Mouse (Mus musculus) cerebellum, adult (tissue): ENCODE measurements around the gene Bbc3.
"Not testable (repeated sequence)": the region's sequence is repeated elsewhere in the genome, so short reads cannot be mapped to it uniquely, and the experiment has no call there.

Experiments
- ATAC-seq: cut with Nextera tagmentation; 2 replicates; pipeline ENCODE4 v1.9.2; 2017; ENCODE audit warnings: mild to moderate bottlenecking, moderate library complexity, mixed read lengths; ENCODE audit not compliant: insufficient number of reproducible peaks, low FRiP score, low TSS enrichment

Bbc3 gene

GRCm38 (mm10) chr7:16287791-16288190 is 20.4 kb upstream of the Bbc3 start:
- no peak for ATAC-seq

GRCm38 (mm10) chr7:16294346-16294745 is 13.8 kb upstream of the Bbc3 start:
- no peak for ATAC-seq

DNA sequence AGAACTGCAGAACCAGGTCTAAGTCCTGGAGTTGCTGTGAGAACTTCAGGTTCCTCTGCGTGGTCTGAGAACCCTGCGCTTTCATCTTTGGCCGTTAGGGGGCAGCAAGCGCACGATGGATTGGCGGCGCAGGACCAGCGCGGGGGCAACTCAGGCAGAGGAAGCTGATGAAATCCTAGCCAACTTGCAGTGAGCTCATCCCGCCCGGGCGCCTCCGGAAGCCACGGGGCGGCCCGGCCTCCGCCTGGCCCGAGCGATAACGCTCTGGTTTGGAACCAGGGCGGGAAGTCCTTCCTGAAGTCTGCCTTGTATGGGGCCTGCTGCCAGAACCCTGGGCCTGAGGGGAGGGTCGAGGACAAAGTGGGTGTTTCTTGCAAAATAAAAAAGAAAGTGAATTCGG is 13.4 kb upstream of the Bbc3 start:
- peak; percentile 77 for ATAC-seq

DNA sequence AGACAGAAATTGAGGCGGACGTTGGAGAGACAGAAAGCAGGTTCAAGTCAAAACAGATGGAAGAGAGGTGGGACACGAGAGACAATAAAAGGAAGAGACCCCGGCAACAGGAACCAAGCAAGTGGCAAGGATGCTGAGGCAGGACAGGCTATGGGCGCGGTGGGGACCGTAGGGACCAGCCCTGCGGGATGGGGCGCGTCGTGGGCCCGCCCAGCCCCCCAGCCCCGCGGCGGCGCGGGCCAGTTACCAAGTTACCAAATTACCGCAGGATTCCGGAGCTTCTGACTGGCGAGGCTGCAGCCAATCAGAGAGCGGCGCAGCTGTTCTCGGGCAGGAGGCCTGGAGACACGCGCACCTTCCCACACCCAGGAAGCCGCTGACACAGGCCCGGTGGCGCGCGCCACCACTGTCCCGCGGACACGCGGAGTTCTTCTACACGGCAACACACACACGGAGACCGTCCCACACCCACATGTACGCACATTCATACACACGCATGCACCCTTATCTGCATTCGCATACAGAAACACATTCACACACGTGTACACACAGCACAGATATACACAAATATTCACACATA is 12.8 kb upstream of the Bbc3 start:
- ATAC-seq: peak; percentile 64; the same call in 1 of the 2 replicates

DNA sequence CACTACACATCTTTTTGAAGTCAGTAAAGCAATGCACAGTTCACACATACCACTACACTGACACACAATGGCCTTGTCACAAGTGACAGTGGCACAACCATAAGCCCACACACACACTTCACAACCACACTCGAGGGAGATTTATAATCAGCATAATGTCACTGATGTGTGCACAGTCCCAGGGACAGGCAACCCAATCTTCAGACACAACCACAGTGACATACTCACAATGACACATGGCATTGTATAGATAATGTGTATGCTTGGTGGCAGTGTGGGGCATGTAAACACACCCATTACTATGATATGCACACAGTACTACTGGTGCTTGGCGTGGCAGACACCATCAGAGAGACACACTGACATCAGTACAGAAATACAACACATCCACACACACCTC is 12.0 kb upstream of the Bbc3 start:
- ATAC-seq: no peak

- 0 out of 2 replicates have a peak, but pooled peaks have one; percentile 16 for ATAC-seq
These were observed 11.3 kb upstream of the Bbc3 start for GRCm38 (mm10) chr7:16296766-16297390.

- ATAC-seq: no peak
These were observed 10.6 kb upstream of the Bbc3 start for GRCm38 (mm10) chr7:16297616-16298015.

- ATAC-seq: no peak
These were observed 9.3 kb upstream of the Bbc3 start for GRCm38 (mm10) chr7:16298927-16299326.

GRCm38 (mm10) chr7:16299419-16300035 is 8.7 kb upstream of the Bbc3 start:
- peak; percentile 90 for ATAC-seq

GRCm38 (mm10) chr7:16307141-16307540 is 1.1 kb upstream of the Bbc3 start:
- not testable (repeated sequence) for ATAC-seq

GRCm38 (mm10) chr7:16308555-16309317 is 543 bp downstream of the Bbc3 start:
- ATAC-seq: no peak

- ATAC-seq: 0 out of 2 replicates have a peak, but pooled peaks have one; percentile 9
These were observed 1.3 kb downstream of the Bbc3 start for GRCm38 (mm10) chr7:16309318-16310019.

GRCm38 (mm10) chr7:16310020-16310520 is 1.9 kb downstream of the Bbc3 start:
- ATAC-seq: peak; percentile 18

- no peak for ATAC-seq
These were observed 2.6 kb downstream of the Bbc3 start for GRCm38 (mm10) chr7:16310521-16311452.

GRCm38 (mm10) chr7:16311453-16312004 is 3.3 kb downstream of the Bbc3 start:
- no peak for ATAC-seq

DNA sequence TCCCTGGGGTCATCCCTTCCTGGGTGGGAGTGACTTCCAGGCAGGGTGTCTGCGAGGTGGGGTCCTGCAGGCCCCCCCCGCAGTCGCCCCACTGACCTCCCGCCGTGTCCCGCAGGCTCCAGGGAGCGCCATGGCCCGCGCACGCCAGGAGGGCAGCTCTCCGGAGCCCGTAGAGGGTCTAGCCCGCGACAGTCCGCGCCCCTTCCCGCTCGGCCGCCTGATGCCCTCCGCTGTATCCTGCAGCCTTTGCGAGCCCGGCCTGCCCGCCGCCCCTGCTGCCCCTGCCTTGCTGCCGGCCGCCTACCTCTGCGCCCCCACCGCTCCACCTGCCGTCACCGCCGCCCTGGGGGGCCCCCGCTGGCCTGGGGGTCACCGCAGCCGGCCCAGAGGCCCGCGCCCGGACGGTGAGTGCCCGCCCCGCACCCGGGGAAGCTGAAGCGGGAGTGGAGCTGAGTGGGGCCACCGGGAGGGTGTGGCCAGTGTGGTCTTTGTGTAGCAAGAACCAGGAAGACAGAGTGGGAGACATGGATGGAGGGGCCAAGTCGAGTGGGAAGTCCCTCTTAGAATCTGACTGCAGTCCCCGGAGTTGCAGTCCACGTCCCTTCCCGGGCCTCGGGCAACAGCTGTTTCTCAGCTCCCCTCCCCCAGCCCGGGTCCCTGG is 3.9 kb downstream of the Bbc3 start:
- ATAC-seq: no peak

DNA sequence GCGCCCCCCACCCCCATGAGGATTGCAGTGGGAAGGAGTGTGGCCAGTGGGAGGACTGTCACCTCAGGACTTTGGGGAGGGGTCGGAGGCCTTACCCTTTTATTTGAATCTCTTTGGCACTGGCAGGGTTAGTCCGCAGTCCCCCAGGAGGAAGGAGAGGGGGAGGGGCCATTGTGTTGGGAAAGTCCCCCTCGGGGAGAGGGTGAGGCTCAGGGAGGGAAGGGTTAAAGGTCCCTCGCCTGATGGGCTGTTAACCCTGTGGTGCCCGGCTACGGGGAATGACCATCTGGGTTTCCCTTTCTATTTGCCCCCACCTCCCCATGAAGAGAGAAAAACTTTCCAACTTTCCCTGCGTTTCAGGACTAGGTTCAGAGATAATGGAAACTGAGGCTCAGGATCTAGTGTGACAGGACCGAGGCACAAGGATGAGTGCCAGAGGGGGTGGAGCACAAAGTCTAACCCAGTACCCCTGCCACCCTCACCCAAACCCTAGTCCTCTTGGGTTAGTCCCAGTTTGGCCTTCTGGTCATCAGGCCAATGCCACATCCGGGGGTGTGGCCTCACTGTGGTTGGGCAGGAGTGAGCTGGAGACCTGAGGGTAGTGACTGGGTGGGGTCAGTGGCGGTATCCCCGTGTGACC is 4.6 kb downstream of the Bbc3 start:
- ATAC-seq: no peak
